Mouse (Mus musculus): Measurements from ENCODE around the gene Rasa3.

DNA sequence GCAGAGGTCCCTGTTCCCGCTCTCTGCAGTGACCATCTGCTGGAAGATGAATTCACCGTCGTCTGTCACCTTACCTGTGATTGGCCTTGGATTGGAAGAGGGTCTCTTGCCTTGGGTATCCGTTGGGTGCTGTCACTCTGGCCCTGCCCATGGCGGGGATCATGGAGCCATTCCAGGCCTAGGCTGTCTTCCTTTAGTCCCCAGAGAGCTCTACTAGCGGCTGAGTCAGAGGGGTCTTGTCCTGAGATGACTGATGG, 125.9 kb downstream of the Rasa3 start:
- TF ChIP-seq POLR2A (IDR thresholded peaks at IDR 0.05; ENCODE audit: low read depth, low read length), result no peak
- TF ChIP-seq CTCF (conservative IDR thresholded peaks at IDR 0.05; ENCODE audit: insufficient read depth, insufficient read length, low read depth, low read length), result no peak

Data from kidney, adult 2 months (tissue).